Mouse (Mus musculus) layer of hippocampus, adult 18-20 months (tissue): Measurements from ENCODE around the gene Gm7075. TPM values are rescaled to one million over a fixed set of nuclear protein-coding genes. Genes with fewer than 3 reads are reported as not detected.
"Not testable (repeated sequence)": the region's sequence is repeated elsewhere in the genome, so short reads cannot be mapped to it uniquely, and the experiment has no call there.

Experiments used
- DNase-seq, 2 experiments: peaks; one replicate each; pipeline ENCODE4 v3.0.0; 2022; ENCODE audit warnings: low spot score in 2 of 2
- long read RNA-seq: library from polyadenylated mRNA; stranded (forward); transcript quantifications from one replicate; pipeline ENCODE4 v2.0.0, GENCODE M21; 2021
- total RNA-seq, 2 experiments: library from RNA; stranded (reverse); gene quantifications; 2 replicates each; pipeline ENCODE4 v1.2.3; 2021

The Gm7075 gene
- not detected for total RNA-seq
- long read RNA-seq, partial matches to known transcripts: 0 of 3 reads
- long read RNA-seq, other reads (novel, unspliced or antisense): 0 of 3 reads

DNA sequence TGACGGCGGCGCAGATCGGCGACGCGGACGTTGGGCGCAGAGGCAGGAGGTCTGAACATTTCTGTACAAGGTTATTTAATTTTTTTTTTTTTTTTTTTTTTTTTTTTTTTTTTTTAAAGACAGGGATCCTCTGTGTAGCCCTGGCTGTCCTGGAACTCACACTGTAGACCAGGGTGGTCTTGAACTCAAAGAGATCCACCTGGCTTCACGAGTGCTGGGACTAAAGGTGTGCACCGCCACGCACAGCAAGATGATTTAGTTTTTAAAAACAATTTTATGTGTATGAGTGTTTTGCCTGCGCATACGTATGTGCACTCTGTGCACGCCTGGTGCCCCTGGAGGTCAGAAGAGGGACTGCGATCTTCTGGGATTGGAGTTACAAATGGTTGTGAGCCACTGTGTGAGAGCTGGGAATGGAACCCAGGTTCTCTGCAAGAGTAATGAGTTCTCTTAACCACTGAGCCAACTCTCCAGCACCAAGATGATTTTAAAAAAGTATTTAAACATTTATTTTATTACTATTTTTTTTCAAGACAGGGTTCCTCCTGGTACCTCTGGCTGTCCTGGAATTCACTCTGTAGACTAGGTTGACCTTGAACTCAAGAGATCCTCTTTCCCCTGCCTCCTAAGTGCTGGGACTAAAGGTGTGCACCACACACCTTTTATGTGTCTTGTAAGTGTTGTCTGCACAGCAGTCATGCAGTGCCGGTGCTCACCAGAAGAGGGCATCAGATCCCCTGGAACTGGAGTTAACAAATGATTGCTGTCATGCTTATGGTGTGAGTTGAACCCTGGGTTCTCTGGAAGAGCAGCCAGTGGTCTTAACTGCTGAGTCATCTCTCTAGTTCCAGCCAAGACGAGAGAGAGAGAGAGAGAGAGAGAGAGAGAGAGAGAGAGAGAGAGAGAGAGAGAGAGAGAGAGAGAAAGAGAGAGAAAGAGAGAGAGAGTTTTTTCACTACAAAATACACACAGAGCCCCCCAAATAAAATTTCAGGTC lies at the start of gene Gm7075:
Gene Gm7075 (minus strand): TSS at position 51 of the 997 bp plus-strand sequence.
- peak in 1 of 2 experiments; percentile 24 for DNase-seq

DNA sequence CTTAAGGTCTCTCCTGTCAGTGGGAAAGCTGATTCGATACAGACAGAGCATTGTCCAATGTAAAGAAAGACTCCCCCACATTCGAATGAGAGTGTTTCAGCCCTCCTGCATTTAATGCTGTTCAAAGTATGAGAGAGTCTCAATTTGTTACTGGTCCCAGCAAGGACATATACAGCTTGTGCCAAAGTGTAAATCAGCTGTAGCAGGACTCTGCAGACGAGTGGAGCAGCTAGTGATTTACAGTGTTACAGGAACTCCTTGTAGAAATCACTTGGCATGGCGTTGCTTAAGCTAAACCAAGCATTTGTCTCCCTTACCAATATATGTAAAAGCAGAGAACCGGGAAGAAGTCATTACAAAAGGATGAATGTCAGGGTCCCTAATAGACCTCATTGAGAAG lies 39.3 kb upstream of the Gm7075 start:
- DNase-seq: no peak

DNA sequence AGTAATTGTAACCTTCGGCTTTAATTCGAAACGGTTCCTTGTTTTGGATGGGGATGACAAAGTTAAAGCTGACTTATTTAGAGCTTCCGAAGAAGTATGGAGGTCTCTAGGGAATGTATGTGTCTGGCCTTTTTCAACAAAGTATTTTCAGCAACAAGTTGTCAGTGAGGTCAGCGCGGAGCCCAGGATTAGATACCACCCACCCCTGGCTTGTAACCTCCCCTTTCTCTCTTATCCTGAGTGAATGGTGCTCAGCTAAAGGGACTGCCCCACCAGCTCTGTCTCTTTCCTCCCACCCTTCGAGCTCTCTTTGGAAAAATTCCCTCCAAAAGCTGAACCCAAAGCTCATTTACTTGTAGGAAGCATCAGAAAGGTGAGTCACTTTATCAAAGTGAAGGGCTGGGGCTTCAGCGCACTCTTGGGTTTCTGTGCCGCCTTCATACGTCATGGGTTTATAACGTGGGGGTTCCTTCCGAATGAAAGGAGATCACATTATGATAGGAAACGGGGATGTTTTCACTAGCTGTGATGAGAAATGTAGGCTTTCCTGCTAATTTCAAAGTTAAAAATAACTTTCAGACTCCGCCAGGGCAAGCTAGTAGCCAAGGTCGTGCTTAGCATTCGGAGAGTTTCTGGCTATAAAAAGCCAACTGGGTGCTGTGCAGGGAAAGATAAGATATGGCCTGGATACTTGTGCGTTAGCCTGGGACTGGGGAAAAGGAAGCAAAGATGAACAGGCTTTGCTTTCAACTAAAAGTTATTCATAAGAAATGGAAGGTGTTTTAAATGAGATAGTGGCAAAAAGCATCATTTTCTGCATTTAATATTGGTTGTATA lies 35.9 kb upstream of the Gm7075 start:
- DNase-seq: no peak

DNA sequence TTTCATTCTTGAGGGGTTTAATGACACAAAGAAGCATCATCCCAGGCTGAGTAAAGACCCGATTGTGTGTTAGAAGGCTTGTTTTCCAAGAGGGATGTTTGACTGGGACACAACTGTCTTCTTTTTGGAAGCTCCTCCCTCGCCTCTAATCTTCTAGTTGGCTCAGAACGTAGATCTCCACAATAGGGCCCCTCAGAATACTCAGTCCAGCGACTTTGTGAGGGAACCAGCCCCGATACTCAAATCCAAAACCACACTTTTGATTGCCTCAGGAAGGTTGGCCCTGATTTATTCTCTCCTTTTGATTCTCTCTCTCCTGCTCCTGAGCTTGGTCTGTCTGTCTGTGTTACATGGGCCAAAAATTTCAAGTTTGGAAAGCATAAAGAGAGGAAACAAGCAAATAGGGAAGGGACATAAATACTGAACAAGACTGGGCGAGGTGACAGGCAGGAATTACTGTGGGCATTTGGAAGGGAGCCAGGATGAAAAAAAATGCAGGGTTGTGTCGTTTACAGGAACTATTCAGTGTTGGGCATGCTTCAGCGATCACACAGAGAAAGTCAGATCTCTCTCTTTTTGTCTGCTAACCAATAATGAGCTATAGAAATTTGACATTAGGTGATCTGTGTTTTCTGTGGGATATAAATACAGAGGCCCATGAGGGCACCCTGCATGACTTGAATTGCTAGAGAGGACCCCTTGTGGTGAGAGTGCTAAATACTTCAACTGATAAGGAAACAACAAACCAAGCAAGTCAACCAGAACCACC lies 33.7 kb upstream of the Gm7075 start:
- no peak for DNase-seq

DNA sequence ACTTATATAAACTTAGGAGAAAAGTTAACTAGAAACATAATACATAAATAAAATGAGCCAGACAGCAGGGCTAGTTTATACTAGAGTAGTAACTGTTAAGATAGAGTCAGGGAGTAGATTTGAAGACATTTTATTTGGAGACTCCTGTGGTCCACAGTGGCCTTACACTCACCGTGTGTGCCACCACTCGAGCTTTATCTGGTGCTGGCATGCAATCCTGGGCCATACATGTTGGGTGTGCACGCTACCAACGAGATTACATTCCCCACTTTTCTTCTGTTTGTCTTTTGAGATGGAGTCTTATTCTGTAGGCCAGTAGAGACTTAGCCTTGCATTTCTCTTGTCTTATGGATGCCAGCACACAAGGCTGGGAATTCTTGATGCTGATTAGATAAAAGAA lies 32.3 kb upstream of the Gm7075 start:
- DNase-seq: no peak

DNA sequence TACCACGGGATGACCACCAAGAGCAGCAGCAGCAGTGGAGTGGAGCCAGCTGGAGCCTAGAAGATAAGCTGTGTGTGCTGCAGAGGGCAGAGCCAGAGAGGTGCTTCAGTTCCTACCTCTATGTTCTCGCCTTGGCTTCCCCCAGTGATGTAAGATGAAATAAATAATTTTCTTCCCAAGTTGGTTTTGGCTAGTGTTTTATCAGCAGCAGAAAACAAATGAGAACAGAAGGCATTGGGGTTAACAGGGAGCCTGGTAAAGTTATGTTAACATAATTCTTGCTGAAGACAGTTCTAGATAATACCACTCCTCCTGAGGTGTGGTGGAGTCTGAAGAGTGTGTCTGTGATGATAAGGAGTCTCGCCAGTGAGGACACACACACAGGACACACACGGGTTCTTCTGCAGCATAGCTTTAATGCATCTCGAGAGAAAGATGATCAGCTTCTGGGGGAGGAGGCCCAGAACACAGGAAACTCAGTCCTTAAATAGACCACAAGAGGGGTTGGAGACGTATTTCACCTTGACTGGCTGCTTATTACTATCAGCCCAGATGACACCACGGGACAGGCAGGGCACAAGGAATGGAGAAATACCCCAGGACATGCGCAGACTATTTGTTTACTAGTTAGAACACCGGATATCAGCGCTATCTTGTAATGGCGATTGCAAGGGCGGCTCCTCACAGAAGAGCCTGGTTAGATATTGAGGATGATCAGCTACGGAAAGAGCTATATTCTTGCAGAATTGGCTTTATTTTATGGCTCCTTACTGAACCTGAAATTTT lies 23.2 kb upstream of the Gm7075 start:
- DNase-seq: not testable (repeated sequence)

DNA sequence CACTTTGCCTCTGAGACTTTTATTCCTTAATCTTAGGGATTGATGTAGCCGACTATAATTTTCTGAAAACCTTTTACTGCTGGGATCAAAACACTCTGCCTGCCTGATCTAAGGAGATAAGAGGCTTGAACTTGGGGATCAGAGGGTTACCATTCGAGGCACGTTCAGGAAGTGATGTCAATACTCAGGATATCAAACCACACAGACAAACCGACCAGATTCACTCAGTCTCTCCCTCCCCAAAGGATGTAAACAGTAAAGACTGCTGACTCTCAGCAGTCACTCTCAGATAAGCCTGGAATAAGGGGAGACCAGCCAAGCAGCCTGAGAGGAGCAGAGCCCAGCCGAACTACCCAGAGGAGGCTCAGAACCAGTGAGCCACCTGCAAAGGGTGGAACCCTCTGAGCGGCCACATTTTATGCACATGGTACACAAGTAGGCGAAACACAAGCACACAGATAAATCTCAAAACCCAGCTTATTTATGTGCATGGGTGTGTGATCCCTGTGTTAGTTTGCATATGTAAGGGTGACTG lies 18.2 kb upstream of the Gm7075 start:
- DNase-seq: no peak

DNA sequence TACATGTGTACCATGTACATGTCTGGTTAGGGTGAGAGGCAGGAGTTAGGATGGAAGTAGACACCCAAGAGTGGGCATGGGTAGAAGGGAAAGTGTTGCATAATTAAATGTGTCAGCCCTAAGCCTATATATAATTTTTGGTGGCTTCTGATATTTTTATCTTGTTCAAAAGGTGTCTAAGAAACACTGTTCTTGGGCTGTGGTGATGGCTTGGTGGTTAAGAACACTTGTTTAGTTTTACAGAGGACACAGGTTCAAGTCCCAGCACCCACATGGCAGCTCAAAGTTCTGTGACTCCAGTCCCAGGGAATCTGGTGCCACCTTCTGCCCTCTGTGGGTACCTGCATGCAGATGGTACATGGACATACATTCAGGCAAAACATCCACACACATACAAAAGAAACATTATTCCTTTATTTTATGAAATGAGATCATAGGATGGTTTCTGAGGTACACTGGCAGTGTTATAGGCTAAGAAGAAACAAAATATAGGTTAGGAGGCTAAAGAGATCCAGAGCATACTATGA lies 17.2 kb upstream of the Gm7075 start:
- no peak for DNase-seq

DNA sequence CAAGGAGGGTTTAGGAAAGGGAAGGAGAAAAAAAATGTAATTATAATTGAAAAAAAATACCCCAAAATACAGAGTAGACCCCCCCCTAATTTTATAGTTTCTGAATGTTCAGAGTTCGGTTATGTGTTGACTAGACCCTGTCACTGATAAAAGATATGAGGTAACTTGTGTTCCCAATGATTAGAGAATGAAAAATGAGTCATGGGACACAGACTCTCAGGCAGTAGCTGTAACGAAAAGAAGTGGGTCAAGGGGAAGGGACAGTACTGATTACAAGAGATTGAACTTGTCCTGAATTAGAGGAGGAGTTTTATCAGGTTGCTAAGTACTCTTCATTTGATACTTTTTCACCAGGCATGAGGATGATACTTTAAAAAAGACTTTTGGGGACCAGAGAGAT lies 11.3 kb upstream of the Gm7075 start:
- DNase-seq: no peak

DNA sequence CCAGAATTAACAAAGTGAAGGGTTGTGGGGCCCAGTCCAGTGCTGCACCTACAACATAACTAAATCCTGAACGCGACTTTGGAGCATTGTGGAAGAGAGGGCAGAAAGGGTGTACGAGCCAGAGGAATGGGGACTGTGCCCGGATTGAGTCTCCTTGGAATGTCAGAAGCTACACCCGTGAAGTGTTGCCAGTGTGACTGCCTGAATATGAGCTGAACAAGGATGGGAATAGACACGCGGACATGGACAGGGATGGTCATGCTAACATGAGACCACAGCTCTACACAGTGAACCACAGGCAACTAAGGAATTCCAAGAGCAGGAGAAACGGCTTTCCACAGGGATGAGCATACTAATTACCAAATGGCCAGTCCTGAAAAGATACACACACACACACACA lies 10.5 kb upstream of the Gm7075 start:
- no peak for DNase-seq

DNA sequence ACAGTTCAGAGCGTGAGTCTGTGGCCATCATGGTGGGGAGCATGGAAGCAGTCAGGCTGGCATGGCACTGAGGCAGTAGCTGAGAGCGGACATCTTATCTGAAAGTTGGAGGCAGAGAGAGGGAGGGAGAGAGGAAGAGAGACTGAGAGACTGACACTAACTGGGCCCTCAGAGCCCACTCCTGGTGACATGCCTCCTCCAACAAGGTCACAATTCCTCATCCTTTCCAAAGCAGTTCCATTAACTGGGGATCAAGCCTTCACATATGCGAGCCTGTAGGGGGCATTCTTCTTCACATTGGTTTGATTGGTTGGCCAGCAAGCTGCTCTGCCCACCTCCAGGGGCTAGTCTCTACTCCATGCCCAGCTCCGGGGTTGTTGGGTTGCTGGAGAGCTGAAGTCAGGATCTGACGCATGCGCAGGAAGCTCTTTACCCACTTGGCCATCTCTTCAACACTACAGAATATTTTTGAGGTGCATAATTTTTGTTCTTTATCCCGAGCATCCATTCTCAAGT lies 9.7 kb upstream of the Gm7075 start:
- DNase-seq: no peak

DNA sequence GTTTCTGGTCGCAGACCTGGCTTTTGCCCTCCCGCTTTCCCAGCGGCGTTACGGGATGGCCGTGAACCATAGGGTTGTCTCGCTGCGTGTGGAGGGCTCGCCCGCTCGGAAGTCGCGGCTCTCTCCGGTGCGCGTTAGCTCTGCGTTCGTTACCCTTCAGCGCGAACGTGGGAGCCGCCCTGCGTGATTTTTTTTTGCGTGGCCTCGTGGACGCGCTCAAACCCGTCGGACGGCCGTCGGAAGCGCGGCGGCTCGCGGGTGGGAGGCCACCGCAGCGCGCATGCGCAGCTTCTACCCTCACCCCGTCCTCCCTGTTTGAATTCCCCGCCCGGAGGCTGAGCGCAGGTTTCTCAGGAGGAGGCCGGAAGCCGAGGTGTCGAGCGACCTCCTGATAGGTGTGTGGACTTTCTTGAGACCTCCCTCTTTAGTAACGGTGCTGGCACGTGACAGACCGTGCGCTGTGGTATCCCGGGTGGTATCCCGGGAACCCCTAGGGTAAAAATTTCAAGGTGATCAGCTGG lies 8.3 kb upstream of the Gm7075 start, which contains the start of gene Ctnna3:
Gene Ctnna3 (plus strand): TSS at position 314 of the 521 bp plus-strand sequence.
- DNase-seq: peak; percentile 84 to 90

DNA sequence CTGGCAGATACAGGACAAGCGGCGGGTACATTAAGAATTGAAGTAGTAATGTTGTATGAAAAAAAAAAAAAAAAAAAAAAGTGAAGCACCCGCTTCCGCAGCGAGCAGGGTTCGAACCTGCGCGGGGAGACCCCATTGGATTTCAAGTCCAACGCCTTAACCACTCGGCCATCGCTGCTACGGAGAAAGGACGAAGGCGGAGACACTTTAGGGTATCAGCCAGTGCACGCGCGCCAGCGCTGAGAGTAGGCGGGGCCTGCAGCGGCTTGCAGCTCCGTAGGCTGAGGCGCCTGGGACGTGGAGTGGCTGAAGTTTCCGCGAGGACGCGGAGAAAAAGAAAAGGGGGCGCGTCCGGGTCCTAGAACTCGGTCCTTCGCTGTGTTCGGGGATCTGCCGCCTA lies 7.8 kb upstream of the Gm7075 start:
- DNase-seq: peak; percentile 99 to 100

DNA sequence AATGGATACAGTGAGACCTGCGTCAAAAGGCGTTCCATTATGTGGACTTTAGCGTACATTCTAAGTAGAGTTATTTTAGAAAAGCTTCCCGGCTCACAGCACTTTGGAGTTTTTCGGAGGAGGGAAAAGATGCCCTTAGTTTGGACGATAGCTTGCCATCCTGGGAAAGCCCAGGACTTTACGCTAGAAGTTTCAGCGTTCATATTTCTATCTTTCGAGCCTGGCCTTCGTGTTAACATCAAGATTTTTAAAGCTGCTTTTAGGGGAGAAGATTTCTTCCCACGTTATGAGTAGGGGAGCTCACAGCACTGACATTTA lies 7.4 kb upstream of the Gm7075 start:
- DNase-seq: no peak

DNA sequence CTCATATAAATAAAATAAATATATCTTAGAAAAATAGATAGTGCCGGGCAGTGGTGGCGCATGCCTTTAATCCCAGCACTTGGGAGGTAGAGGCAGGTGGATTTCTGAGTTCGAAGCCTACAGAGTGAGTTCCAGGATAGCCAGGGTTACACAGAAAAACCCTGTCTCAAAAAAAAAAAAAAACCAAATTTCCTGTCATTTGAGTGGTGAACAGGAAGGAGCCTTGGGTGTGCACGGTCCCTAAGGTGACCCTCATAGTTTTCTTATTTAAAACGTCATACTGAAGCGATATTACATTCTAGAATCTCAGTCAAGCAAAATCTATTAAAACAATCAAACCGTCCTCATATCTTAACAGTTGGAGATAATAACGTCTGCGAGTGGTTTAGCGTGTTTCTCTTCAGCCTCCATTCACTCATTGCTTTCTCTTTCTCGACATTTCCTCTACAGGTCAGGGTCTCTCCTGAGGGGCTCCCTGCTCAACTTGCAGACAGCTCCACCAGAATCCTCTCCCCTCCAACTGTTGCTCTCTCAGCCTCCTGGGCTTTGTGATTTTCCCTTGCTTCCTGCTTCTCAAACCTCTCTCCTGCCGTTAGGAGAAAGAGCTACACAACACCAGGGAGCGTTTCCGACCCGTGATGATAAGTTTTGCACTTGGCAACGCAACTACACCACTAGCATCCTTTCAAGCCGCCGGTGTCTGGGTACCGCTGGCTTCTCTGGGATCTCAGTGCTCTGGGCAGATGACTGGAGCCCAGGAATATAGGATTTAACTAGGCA lies 6.8 kb upstream of the Gm7075 start:
- DNase-seq: peak in 1 of 2 experiments; percentile 54

DNA sequence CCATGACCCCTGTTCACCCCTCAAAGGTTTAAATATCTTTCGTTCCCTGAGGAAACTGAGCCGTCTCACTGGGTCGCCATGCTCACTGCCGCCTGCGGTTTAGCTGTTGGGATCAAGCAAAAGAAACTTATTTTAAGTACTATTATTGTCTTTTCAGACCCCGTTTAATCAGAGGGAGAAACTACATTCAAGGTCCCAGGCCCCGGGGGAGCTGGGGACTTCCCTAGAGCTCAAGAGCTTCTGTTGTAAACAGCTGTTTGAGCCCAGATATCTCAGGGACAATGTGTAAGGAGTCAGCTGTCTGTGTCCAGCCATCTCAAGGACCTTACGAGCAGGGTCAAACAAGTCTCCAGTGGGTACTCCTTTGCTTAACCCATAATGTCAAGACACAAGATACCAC lies 5.6 kb upstream of the Gm7075 start:
- no peak for DNase-seq

DNA sequence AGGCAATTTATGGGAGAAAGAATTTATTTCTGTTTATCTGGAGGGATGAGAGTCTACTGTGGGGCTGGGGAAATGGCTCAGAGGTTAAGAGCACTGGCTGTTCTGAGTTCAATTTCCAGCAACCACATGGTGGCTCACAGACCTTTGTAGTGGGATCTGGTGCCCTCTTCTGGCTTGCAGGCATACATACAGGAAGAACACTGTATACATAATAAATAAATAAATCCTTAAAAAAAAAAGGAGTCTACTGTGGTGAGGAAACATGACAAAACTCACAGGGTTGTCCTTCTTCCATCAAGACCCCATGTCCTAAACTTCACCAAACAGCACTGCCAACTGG lies 2.9 kb upstream of the Gm7075 start:
- peak in 1 of 2 experiments; percentile 23 for DNase-seq

DNA sequence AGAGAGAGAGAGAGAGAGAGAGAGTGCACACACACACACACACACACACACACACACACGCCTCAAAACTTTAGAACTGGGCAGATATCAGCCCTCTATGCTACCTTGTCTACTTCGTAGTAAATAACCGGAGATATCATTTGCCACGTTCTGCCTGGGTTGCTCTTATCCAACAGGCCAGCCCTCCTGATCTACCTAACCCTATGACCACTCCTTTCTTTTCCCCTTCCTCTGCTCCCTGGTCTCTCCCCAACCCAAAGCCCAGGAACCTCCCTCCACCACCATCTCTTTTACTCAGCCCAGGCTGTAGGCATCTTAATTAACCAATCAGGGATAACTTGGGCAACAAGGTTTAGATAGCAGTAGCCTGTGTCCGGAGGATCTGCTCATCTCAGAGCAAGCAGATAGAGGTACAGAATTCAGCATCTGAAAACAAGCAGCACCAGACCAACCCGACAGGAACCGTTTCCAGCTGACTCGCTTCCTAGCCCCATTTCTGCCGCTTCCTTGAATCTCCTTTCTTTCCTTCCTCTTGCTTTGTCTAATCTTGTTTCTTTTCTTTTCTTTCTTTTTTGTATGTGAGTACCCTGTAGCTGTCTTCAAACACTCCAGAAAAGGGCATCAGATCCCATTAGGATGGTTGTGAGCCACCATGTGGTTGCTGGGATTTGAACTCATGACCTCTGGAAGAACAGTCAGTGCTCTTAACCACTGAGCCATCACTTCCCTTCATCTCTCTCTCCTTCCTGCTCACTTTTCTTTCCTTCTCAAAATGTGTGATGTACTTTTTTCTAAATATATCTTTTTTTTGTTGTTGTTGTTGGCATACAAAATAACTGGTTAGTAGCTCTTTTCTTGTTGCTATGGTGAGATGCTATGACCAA lies 2.2 kb upstream of the Gm7075 start:
- no peak for DNase-seq
